Mouse (Mus musculus) neural tube, embryonic 12.5 days (tissue): Measurements from ENCODE around the gene Tet2. TPM values are rescaled to one million over a fixed set of nuclear protein-coding genes. Genes with fewer than 3 reads are reported as not detected.

Source experiments
- ATAC-seq: fragments of 200-750 bp; cut with Nextera tagmentation; 2 replicates; pipeline ENCODE4 v1.8.0; 2017; ENCODE audit warnings: low read depth, mild to moderate bottlenecking, moderate TSS enrichment, moderate library complexity; ENCODE audit not compliant: low FRiP score
- H3K27ac ChIP-seq: fragments of 300-500 bp; sonication (generic); 2 replicates; pipeline ENCODE4 v1.5.1; 2016
- H3K27me3 ChIP-seq: fragments of 300-500 bp; sonication (generic); replicated peaks from 2 replicates; pipeline ENCODE4 v1.6.1; 2016; ENCODE audit warnings: mild to moderate bottlenecking
- H3K36me3 ChIP-seq: fragments of 300-500 bp; sonication (generic); 2 replicates; pipeline ENCODE4 v1.6.1; 2016; ENCODE audit warnings: mild to moderate bottlenecking
- H3K4me1 ChIP-seq: fragments of 300-500 bp; sonication (generic); 2 replicates; pipeline ENCODE4 v1.6.1; 2016
- H3K4me2 ChIP-seq: fragments of 300-500 bp; sonication (generic); replicated peaks from 2 replicates; pipeline ENCODE4 v1.6.1; 2016; ENCODE audit warnings: mild to moderate bottlenecking
- H3K4me3 ChIP-seq: fragments of 300-500 bp; sonication (generic); 2 replicates; pipeline ENCODE4 v1.5.1; 2016
- H3K9ac ChIP-seq: fragments of 300-500 bp; sonication (generic); 2 replicates; pipeline ENCODE4 v1.6.1; 2016; ENCODE audit warnings: mild to moderate bottlenecking
- H3K9me3 ChIP-seq: fragments of 300-500 bp; sonication (generic); 2 replicates; pipeline ENCODE4 v1.6.1; 2016; ENCODE audit warnings: mild to moderate bottlenecking
- WGBS: fragments of 180-500 bp; shearing (Covaris S2); methylation state at CpG from one replicate; pipeline ENCODE4 v1.1.7; 2016; 5-methylcytosine and 5-hydroxymethylcytosine counted together
- polyA plus RNA-seq: library from polyadenylated mRNA; unstranded; fragments of >200 nt; fragmentation: Nextera tagmentation; extraction: Ambion mirVana; gene quantifications from 2 replicates; pipeline ENCODE4 v1.2.1, GENCODE M21; 2016

Tet2 gene
- polyA plus RNA-seq, 1 experiment from 2014 or later: 24.7 TPM

- ATAC-seq: no peak
- Histone ChIP-seq H3K4me2 (no peak overlapping the region), H3K27me3 (no peaks in the 10 kb centered on the region), H3K9ac (no peak overlapping the region), H3K4me3 (no peak overlapping the region), H3K9me3 (no peaks in the 10 kb centered on the region), H3K36me3 (peaks cover 64% of the 10 kb centered on the region), H3K27ac (no peak overlapping the region), H3K4me1 (no peaks in the 10 kb centered on the region)
- 95% methylated on average over 7 of the region's 7 CpGs for WGBS
Measured at GRCm38 (mm10) chr3:133468883-133469282, 76.1 kb downstream of the Tet2 start.

DNA sequence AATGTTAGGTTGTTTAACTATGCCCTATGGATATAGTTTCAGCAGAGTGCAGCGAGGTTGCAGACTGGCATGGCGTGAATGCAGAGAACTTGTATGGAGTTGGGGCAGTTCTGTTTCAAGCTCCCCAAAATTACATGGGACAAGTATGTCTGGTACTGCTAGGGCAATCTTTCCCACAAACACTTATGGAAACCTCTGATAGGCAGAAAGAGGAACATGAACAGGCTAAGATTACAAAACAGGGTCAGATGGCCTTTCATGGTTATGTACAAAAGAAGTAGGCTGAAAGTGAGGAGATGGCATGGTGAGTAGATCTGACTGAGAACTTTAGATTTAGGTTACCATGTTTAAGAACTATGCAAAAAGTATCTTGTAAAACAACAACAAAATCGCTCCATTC, 81.7 kb downstream of the Tet2 start:
- no peaks in the 10 kb centered on the region for H3K9me3 ChIP-seq
- peaks cover 41% of the 10 kb centered on the region for H3K36me3 ChIP-seq
- no peak for ATAC-seq
- H3K9ac ChIP-seq: no peak overlapping the region
- WGBS: 95% methylated on average over 3 of the region's 3 CpGs
- no peaks in the 10 kb centered on the region for H3K4me1 ChIP-seq
- no peak overlapping the region for H3K4me3 ChIP-seq
- H3K27ac ChIP-seq: no peak overlapping the region
- no peak overlapping the region for H3K4me2 ChIP-seq
- no peaks in the 10 kb centered on the region for H3K27me3 ChIP-seq

GRCm38 (mm10) chr3:133462485-133462884, 82.5 kb downstream of the Tet2 start:
- H3K36me3 ChIP-seq: peaks cover 33% of the 10 kb centered on the region
- ATAC-seq: no peak

DNA sequence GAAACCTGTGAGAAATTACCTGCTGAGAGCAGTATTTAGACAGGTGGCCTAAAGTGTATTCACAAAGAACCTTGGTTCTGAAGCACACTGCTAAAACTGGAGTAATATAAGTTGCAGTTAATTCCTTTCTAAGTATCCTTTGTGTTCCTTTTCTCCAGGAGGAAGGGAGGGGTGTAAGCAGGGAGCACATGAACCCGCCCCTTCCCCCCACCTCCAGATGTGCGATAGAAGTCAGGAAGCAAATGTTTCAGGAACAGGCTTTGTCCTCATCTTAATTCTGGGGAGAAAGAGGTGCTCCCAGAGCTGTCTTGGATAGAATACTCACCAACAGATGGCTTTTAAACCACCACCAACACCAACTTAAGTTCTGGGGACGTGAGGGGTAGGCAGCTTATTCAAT, 82.9 kb downstream of the Tet2 start:
- H3K9me3 ChIP-seq: no peaks in the 10 kb centered on the region
- no peak overlapping the region for H3K4me3 ChIP-seq
- H3K27me3 ChIP-seq: no peaks in the 10 kb centered on the region
- H3K4me1 ChIP-seq: no peaks in the 10 kb centered on the region
- H3K36me3 ChIP-seq: peaks cover 29% of the 10 kb centered on the region
- ATAC-seq: no peak
- H3K4me2 ChIP-seq: no peak overlapping the region
- WGBS: 72% methylated on average over 3 of the region's 3 CpGs
- H3K27ac ChIP-seq: no peak overlapping the region
- no peak overlapping the region for H3K9ac ChIP-seq

More at GRCm38 (mm10) chr3:133462485-133462884, 82.5 kb downstream of the Tet2 start:
- H3K27ac ChIP-seq: no peak overlapping the region
- no peaks in the 10 kb centered on the region for H3K9me3 ChIP-seq
- no peak overlapping the region for H3K4me3 ChIP-seq
- H3K9ac ChIP-seq: no peak overlapping the region
- no peaks in the 10 kb centered on the region for H3K4me1 ChIP-seq
- WGBS: 75% methylated on average over 6 of the region's 6 CpGs
- no peaks in the 10 kb centered on the region for H3K27me3 ChIP-seq
- H3K4me2 ChIP-seq: no peak overlapping the region

DNA sequence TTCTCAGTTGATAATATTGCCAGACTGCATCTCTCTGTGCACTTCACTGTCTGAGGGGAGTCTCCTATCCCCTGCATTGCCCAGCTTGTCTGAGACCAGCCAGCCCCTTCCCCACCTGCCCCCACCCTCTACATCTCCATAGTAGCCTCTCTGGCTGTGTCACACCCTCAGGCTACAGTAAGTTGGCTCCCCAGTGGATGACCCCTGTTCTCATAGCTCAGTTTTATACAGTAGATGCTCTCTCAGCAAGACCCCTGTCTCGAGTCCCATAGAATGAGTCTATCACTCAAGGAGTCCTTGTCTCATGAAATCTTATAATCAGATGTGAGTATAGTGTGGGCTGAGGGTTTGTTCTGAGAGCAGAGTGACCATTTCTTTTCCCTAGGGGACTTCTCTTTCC, 85.8 kb downstream of the Tet2 start:
- Histone ChIP-seq H3K9me3 (no peaks in the 10 kb centered on the region), H3K4me3 (no peak overlapping the region), H3K36me3 (peaks cover 12% of the 10 kb centered on the region), H3K9ac (no peak overlapping the region), H3K27ac (no peak overlapping the region), H3K4me2 (no peak overlapping the region), H3K27me3 (no peaks in the 10 kb centered on the region), H3K4me1 (no peaks in the 10 kb centered on the region)
- no peak for ATAC-seq
- 86% methylated on average over 1 of the region's 1 CpGs for WGBS

GRCm38 (mm10) chr3:133453896-133454295, 91.0 kb downstream of the Tet2 start:
- 79% methylated on average over 8 of the region's 8 CpGs for WGBS
- ATAC-seq: no peak
- H3K4me2 ChIP-seq: no peak overlapping the region
- H3K4me3 ChIP-seq: no peak overlapping the region
- H3K9me3 ChIP-seq: no peaks in the 10 kb centered on the region
- H3K4me1 ChIP-seq: no peaks in the 10 kb centered on the region
- H3K27ac ChIP-seq: no peak overlapping the region
- H3K36me3 ChIP-seq: no peaks in the 10 kb centered on the region
- H3K27me3 ChIP-seq: no peaks in the 10 kb centered on the region
- H3K9ac ChIP-seq: no peak overlapping the region

GRCm38 (mm10) chr3:133436919-133437320, 108.0 kb downstream of the Tet2 start:
- Histone ChIP-seq H3K4me3 (no peak overlapping the region), H3K4me1 (no peaks in the 10 kb centered on the region), H3K4me2 (no peak overlapping the region), H3K36me3 (no peaks in the 10 kb centered on the region), H3K9me3 (no peaks in the 10 kb centered on the region), H3K27ac (no peak overlapping the region), H3K9ac (no peak overlapping the region), H3K27me3 (no peaks in the 10 kb centered on the region)
- ATAC-seq: no peak
- 92% methylated on average over 6 of the region's 6 CpGs for WGBS

- no peak overlapping the region for H3K9ac ChIP-seq
- no peak overlapping the region for H3K4me3 ChIP-seq
- no peak for ATAC-seq
- no peaks in the 10 kb centered on the region for H3K36me3 ChIP-seq
- H3K27ac ChIP-seq: no peak overlapping the region
- H3K4me2 ChIP-seq: no peak overlapping the region
- H3K4me1 ChIP-seq: no peaks in the 10 kb centered on the region
- no peaks in the 10 kb centered on the region for H3K9me3 ChIP-seq
- WGBS: 90% methylated on average over 4 of the region's 4 CpGs
- H3K27me3 ChIP-seq: no peaks in the 10 kb centered on the region
Measured at GRCm38 (mm10) chr3:133436279-133436860, 108.6 kb downstream of the Tet2 start.

DNA sequence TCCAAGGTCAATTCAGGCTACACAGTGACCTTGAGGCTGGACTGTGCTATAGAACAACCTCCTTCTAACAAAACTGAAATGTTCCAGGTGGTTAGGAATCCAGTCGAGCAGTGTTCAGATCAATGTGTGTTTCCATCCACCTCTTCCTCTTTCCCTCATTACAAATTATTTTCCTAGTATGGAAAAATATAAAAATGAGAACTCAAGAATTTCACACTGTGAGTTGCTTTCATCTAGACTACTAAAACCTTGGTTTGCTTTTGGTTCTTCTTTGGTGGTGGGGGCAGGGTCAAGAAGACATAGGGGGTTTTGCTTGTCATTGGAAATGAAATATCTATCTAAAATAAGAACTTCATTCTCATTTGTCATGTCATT, 109.2 kb downstream of the Tet2 start:
- Histone ChIP-seq H3K4me1 (no peaks in the 10 kb centered on the region), H3K9ac (no peak overlapping the region), H3K9me3 (no peaks in the 10 kb centered on the region), H3K4me2 (no peak overlapping the region), H3K27me3 (no peaks in the 10 kb centered on the region), H3K4me3 (no peak overlapping the region), H3K36me3 (no peaks in the 10 kb centered on the region), H3K27ac (no peak overlapping the region)
- ATAC-seq: no peak
- 94% methylated on average over 1 of the region's 1 CpGs for WGBS

DNA sequence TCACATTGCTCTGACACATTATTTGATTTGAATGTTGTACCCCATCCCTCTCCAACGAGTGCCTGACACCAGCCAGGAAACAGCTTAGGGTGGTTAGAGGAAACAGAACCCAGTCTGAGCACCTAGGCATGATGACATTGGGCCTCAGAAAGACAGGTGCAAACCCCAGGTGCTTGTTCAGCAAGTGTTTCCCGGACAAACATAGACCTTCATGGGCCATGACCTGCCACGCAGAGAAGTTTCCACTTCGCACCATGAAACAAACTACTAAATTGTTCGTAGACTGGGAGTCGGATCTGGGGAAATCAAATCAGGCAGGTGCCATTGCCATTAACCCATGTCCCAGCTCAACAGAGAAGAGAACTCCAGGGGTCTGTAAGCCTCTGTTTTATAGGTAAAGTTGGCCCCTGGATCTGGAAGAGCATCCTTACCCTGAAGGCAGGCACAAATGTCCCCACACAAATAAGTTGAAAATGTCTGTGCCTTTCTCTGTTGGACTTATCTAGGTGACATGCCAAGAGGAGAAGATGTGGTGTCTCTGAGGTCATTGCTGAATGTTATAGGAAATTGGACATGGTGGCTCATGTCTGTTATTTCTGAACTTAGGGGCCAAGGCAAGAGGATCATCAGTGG, 109.7 kb downstream of the Tet2 start:
- Histone ChIP-seq H3K4me1 (no peaks in the 10 kb centered on the region), H3K36me3 (no peaks in the 10 kb centered on the region), H3K9me3 (no peaks in the 10 kb centered on the region), H3K4me3 (no peak overlapping the region), H3K27ac (no peak overlapping the region), H3K4me2 (no peak overlapping the region), H3K27me3 (no peaks in the 10 kb centered on the region), H3K9ac (no peak overlapping the region)
- WGBS: 90% methylated on average over 6 of the region's 6 CpGs
- ATAC-seq: no peak

DNA sequence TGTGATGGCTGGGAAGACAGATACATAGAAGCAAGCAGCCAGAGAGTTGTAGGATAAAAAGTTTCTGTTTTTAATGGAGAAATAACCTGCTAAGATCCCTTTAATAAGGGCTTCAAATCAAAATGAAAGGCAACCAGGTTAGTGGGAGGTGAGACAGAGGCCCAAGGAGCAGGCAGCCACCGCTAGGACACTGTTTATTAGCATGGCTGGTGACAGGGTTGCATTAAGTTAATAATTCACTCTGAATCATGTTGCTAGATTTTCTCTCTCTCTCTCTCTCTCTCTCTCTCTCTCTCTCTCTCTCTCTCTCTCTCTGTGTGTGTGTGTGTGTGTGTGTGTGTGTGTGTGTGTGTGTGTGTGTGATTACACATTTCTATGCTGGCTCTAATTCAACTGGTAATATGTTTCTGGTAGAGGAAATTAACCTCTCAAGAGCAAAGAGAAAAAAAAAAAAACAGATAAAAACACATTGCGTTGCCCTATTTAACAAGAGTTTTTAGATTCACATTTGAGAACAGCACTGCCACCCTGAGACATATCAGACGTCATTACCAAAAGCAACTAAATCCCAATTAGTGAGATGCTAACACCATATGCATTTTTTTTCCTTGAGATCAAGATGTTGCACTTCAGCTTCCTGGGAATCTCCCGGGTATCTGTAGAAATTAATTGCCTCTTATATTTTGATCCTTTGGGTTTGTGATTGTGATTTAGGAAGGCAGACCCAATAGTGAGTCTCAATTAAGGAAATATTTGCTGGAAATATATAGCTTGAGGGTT, 115.4 kb downstream of the Tet2 start:
- H3K27ac ChIP-seq: no peak overlapping the region
- WGBS: 80% methylated on average over 4 of the region's 4 CpGs
- no peak for ATAC-seq
- H3K27me3 ChIP-seq: no peaks in the 10 kb centered on the region
- H3K4me1 ChIP-seq: no peaks in the 10 kb centered on the region
- no peak overlapping the region for H3K9ac ChIP-seq
- H3K36me3 ChIP-seq: no peaks in the 10 kb centered on the region
- no peak overlapping the region for H3K4me3 ChIP-seq
- no peak overlapping the region for H3K4me2 ChIP-seq
- no peaks in the 10 kb centered on the region for H3K9me3 ChIP-seq

DNA sequence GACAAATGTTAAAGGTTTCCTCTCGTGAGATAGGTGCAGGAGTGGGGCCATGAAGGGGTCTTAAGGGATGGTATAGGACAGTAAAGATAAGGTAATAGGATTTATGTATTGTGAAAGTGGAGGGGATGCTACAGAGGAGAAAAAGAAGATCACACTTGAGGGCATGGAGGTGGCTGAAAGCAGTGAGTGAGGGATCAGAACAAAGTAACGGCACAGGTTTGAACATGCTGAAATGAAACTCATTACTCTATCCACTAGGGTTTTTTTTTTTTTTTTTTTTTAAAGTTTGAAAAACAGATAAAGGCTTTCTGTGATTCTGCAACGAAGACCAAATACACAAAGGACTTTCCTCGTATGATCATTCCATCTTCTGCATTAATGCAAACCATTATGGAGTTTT, 116.9 kb downstream of the Tet2 start:
- 82% methylated on average over 4 of the region's 4 CpGs for WGBS
- H3K4me1 ChIP-seq: no peaks in the 10 kb centered on the region
- ATAC-seq: no peak
- no peak overlapping the region for H3K4me3 ChIP-seq
- no peak overlapping the region for H3K9ac ChIP-seq
- H3K4me2 ChIP-seq: no peak overlapping the region
- H3K27ac ChIP-seq: no peak overlapping the region
- H3K36me3 ChIP-seq: no peaks in the 10 kb centered on the region
- H3K27me3 ChIP-seq: no peaks in the 10 kb centered on the region
- no peaks in the 10 kb centered on the region for H3K9me3 ChIP-seq

- no peak overlapping the region for H3K4me2 ChIP-seq
- no peak overlapping the region for H3K27ac ChIP-seq
- no peaks in the 10 kb centered on the region for H3K4me1 ChIP-seq
- no peak overlapping the region for H3K9ac ChIP-seq
- H3K4me3 ChIP-seq: no peak overlapping the region
- no peaks in the 10 kb centered on the region for H3K9me3 ChIP-seq
- ATAC-seq: no peak
- H3K27me3 ChIP-seq: no peaks in the 10 kb centered on the region
- H3K36me3 ChIP-seq: no peaks in the 10 kb centered on the region
Measured at GRCm38 (mm10) chr3:133423073-133423472, 121.9 kb downstream of the Tet2 start.
